Mouse (Mus musculus): Measurements from ENCODE around the gene Uqcrq. TPM values are rescaled to one million over a fixed set of nuclear protein-coding genes. Genes with fewer than 3 reads are reported as not detected.
"Not testable (repeated sequence)": the region's sequence is repeated elsewhere in the genome, so short reads cannot be mapped to it uniquely, and the experiment has no call there.

The Uqcrq gene
- total RNA-seq, 2 experiments from 2014 or later, result 559 to 683 TPM

- DNase-seq (ENCODE audit: low spot score in 2 of 2), result no peak
Observed at GRCm38 (mm10) chr11:53453031-53453430, 22.4 kb upstream of the Uqcrq start.

GRCm38 (mm10) chr11:53452396-53452795, 21.8 kb upstream of the Uqcrq start:
- no peak for DNase-seq (ENCODE audit: low spot score in 2 of 2)

DNA sequence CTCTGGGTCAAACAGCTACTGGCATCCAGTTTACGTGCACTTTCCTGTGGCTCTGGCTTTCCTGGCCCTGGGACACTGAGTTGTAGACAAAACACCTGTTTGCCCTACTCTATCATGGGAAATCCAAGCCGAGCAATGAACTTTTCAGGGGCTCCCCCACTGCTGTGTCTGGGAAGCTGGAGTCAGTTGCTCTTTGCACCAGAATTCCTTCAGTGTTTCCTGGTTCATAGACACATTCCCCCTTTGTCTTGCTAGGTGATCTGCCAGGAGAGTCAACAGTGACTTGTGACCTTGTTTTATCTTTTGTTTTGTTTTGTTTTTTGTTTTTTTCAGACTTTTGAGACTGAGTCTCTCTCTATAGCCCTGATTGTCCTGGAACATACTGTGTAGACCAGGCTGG, 20.7 kb upstream of the Uqcrq start:
- DNase-seq (ENCODE audit: low spot score in 2 of 2), result no peak

DNA sequence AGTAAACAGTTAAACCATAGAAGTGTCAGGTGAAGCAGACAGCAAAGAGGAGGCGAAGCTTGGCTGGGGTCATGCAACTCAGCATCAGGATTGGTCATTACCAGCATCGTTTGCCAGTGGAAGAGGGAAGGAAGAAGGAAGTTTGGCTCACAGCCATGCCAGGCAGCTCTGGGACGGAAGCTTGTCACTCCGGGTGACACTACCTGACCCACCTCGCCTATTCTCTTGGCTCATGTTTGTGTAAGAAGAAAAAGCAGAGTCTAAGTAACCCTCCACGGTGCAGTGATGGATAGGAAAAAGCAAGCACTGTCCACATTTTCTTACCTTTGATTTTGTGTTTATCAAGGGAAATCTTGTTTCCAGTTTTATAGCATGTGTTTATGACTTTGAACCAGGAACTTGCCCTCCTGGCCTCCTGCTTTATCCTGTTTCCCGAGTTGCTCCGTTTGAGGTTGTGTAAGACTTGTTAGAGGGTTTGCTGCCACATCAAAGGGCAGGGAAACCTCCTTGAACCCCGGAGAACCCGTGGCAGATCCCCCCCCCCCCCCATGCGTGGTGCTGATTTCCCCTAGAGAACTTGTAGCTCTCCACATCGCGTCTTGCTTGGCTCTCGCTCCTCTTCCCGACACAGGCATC, 19.6 kb upstream of the Uqcrq start:
- no peak for DNase-seq (ENCODE audit: low spot score in 2 of 2)

DNA sequence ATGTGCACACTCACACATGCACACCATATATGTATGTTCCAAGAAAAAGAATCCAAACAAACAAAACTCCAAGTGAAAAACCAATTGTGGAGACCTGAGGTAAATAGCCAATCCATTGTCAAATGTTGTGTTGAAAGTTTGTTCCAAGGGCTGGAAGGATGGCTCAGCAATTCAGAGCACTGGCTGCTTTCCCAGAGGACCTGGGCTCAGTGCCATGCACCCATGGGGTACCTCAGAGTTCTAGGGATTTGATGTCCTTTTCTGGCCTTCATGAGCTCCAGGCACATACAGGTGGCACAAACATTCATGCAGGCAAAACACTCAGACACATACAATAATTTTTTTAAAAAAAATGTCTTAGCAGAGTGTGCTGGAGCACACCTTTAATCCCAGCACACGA, 17.9 kb upstream of the Uqcrq start:
- DNase-seq (ENCODE audit: low spot score in 2 of 2), result no peak

DNA sequence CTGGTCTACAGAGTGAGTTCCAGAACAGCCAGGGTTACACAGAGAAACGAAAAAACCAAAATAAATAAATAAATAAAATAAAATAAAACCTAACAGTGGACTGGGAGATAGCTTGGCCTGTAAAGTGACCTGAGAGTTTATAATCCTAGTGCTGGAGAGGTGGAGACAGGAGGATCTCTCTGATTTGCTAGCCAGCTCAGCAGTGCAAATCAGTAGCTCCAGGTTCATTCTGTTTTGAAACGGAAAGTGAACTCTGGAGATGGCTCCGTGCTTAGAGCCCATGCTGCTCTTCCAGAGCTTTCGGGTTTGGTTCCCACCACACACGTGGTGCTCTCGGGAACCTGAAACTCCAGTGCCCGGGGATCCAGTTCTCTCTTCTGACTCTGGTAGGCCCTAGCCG, 17.4 kb upstream of the Uqcrq start:
- no peak for DNase-seq (ENCODE audit: low spot score in 2 of 2)

- no peak for DNase-seq (ENCODE audit: low spot score in 2 of 2)
Observed at GRCm38 (mm10) chr11:53446183-53446582, 15.6 kb upstream of the Uqcrq start.

- no peak for DNase-seq (ENCODE audit: low spot score in 2 of 2)
Observed at GRCm38 (mm10) chr11:53445562-53445961, 14.9 kb upstream of the Uqcrq start.

GRCm38 (mm10) chr11:53443861-53444260, 13.2 kb upstream of the Uqcrq start:
- DNase-seq (ENCODE audit: low spot score in 2 of 2), result no peak

- DNase-seq (ENCODE audit: low spot score in 2 of 2), result no peak
Observed at GRCm38 (mm10) chr11:53441921-53442320, 11.3 kb upstream of the Uqcrq start.

DNA sequence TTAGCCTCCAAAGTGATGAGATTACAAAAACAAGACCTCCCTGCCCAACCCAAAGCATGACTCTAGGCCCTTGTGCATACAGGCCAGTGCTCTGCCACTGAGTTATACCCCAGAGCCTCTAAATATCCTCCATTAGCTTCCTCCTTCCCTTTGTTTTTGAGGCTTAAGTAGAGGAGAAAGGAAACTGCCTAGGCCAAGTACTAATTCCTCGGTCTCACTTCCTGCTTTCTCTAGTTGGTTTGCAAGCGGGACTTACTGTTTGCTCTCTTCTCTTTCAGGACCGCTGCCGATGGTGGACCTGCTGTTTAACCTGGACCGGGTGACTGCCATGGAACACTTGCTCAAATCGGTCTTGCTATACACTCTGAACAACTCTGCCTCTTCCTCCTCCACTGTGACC, 5.7 kb upstream of the Uqcrq start:
- DNase-seq (ENCODE audit: low spot score in 2 of 2), result no peak

DNA sequence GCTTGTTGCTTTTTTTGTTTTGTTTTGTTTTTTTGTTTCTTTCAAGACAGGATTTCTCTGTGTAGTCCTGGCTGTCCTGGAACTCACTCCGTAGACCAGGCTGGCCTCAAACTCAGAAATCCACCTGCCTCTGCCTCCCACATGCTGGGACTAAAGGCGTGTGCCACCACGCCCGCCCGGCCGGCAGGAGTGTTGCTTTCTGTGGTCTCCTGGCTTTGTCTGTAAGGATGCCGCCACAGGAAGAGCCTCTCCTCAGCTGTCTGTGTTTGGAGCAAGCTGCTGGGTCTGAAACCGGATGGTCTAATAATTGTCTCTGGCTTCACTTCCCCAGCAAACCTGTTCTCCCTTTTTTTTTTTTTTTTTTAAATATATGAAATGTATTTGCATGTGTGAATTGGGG, 4.9 kb upstream of the Uqcrq start:
- DNase-seq (ENCODE audit: low spot score in 2 of 2), result no peak

- DNase-seq (ENCODE audit: low spot score in 2 of 2), result no peak
Observed at GRCm38 (mm10) chr11:53433057-53433456, 2.4 kb upstream of the Uqcrq start.

DNA sequence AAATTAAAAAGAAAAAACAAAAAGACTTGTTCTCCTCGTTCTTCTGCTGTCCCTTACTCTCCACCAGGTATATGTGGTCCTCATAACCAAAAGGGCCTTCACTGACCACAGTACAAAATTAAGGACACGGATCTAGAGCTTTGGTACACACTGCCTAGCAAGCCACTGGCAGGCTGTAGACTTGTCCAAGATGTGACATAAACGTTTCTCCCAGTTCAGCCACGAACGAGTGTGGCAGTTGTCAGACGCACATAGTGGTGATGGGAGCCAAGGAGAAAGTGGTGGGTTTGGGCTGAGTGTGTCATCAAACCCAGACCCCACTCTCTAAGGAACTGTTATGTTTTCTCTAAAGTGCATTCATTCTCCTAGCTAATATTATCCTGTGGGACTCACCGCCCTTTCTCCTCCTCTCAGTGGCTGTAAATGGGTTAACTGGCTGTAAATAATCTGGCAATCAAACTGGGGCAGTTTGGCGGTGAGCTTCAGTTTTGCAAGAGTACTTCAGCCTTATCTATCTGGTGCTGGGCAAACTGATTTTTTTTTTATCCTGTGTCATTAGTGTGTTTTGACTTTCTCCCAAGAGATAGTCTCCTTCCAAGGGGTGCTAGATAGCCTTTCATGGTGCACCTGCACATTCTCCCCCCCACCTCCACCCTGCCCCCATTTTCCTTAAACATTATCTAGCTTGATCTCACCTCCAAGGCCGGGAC, 871 bp upstream of the Uqcrq start:
- DNase-seq (ENCODE audit: low spot score in 2 of 2), result no peak

GRCm38 (mm10) chr11:53430300-53430669, 346 bp downstream of the Uqcrq start:
- peak in 1 of 2 experiments; percentile 38 for DNase-seq (ENCODE audit: low spot score in 2 of 2)

GRCm38 (mm10) chr11:53429182-53429581, 1.4 kb downstream of the Uqcrq start:
- DNase-seq (ENCODE audit: low spot score in 2 of 2), result no peak

GRCm38 (mm10) chr11:53428716-53429057, 1.9 kb downstream of the Uqcrq start:
- DNase-seq (ENCODE audit: low spot score in 2 of 2), result no peak

DNA sequence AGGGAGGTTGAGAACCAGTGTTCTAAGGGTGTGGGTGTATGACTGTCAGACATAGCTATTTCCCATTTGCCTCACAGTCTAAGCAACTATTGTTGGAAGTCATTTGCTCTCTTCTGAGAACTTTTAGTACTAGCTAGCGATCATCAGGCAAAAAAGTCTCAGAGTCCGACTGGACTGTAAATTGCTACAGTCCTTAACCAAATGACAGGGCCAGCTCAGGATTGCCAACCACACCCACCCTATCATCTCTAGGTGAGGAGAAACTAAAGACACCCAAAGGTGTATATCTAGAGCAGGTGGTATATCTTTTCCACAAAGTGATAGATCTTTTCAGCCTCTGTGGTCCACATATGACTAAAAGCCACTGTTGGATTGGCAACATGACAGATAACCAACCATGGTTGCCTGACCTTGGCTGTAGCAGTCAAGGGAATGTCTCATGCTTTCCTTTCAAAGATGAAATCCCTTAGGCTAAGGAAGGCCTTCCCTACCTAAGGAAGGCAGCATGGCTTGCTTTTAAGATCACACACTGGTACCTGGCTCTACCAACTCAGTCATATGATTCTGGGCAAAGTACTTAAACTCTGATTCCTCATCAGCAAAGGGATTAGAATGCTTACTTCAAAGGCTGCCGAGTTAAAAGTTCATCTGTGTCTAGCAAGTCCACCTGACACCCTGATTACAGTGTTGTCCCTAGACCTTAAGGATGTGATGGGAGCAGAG, 2.5 kb downstream of the Uqcrq start:
- DNase-seq (ENCODE audit: low spot score in 2 of 2), result no peak

DNA sequence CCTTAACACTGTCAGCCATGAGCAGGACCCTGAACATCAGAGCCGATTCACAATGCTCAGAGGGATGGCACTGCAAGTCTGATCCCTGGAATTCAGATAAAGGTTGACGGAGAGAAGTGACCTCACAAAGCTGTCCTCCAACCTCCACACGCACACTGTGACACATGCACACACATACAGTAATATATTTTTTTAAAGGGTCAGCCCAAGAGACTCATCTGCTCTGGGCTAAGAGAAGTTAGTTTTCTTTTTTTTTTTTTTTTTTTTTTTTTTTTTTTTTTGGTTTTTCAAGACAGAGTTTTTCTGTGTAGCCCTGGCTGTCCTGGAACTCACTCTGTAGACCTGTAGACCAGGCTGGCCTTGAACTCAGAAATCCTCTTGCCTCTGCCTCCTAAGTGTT, 3.7 kb downstream of the Uqcrq start:
- DNase-seq (ENCODE audit: low spot score in 2 of 2), result not testable (repeated sequence)

GRCm38 (mm10) chr11:53425711-53426255, 4.8 kb downstream of the Uqcrq start:
- DNase-seq (ENCODE audit: low spot score in 2 of 2), result no peak

DNA sequence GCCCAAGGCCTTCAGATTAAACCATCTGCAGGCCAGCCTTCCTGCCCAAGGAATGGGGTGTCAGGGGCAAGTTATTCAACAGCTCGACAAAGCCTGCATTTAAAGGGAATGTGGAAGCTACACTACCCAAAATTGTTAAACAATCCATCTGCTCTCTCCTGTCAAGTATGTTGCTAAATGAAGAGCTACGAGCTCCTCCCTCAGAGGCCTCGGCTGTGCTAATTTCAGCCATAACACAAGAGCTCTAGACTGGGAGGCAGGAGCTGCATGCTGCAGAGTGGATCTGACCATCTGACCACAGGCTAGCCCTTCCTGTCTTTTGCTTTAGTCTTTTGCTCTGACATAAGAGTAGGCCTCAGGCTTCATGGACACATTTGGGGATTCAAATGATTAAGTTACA, 5.4 kb downstream of the Uqcrq start:
- DNase-seq (ENCODE audit: low spot score in 2 of 2), result no peak

DNA sequence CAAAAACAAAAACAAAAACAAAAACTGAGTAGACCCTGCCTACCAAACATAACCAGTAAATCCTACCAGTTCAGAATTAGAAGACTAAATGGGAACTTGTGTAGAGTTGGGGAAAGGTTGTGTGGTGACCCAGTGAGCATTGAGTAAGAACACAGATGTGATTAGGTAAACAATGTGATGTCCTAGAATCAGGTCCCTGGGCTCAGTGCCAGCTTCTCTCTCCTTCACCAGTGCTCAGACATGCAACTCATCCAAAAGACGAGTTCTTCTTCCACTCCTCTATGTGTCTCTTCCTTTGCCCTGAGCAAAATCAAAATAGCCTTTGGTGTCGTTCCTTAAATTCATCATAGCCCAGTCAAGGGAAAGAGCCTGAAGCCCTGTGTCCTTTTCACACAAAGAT, 5.8 kb downstream of the Uqcrq start:
- DNase-seq (ENCODE audit: low spot score in 2 of 2), result no peak

All from adrenal gland, postnatal 4 days (tissue).